Mouse (Mus musculus): Measurements from ENCODE around the gene Ccni.

Gene Ccni

GRCm38 (mm10) chr5:93206109-93207005 is at the start of gene Ccni, which contains the start of gene 2010109A12Rik:
Gene Ccni, minus strand, starts transcription at chr5:93206495.
Gene 2010109A12Rik, plus strand, starts transcription at chr5:93206518.
- peak; percentile 97 for DNase-seq

DNA sequence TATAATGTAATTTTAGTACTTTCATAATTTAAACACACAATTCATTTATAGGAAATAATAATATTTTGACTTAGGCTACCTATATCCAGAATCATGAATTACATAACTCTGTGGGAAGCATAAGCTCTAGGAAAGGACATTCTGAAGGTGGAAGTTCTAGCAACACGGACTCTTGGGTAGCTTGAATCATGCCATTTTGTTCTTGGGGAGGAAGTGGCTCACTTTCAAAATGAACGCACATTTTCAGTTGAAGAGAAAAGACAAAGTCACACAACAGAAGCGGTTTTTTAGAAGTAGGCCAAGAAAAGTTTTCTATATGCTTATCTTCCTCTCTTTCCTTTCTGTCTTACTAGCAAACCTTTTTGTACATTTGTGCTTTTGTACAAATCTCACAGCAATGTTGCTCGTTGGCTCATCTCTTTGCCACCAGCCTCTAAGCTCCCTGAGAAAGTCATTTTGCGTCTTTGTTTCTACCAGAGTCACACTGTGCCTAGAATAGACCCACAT is 49.5 kb upstream of the Ccni start:
- no peak for DNase-seq

GRCm38 (mm10) chr5:93251001-93251760 is 44.9 kb upstream of the Ccni start:
- DNase-seq, result no peak

GRCm38 (mm10) chr5:93249940-93250578 is 43.8 kb upstream of the Ccni start:
- DNase-seq, result no peak

- no peak for DNase-seq
Observed at GRCm38 (mm10) chr5:93245280-93245679, 39.0 kb upstream of the Ccni start.

- DNase-seq, result no peak
Observed at GRCm38 (mm10) chr5:93239590-93240544, 33.6 kb upstream of the Ccni start.

GRCm38 (mm10) chr5:93236541-93236940 is 30.2 kb upstream of the Ccni start:
- DNase-seq, result no peak

GRCm38 (mm10) chr5:93235888-93236287 is 29.6 kb upstream of the Ccni start:
- DNase-seq, result no peak

DNA sequence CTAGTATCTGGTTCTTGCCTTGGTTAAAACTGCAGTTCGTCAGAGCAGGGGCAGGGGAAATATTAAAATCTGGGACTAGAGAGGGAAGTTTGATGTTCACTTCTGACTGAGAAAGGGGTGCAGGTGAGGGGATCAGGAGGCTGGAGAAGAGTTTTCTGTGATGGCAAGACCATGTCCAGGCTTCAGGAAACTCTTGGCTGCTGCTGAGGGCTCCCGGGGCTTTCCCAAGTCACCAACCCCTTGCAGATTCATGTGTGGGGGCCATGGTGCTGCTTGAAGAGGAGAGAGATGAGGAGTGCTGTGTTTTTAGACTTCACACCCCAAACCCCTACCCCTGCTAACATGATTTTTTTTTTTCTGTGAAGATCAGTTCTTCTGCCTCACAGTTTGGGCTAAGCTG is 28.3 kb upstream of the Ccni start:
- DNase-seq, result no peak

- DNase-seq, result no peak
Observed at GRCm38 (mm10) chr5:93234130-93234529, 27.8 kb upstream of the Ccni start.

- no peak for DNase-seq
Observed at GRCm38 (mm10) chr5:93232838-93233237, 26.5 kb upstream of the Ccni start.

- no peak for DNase-seq
Observed at GRCm38 (mm10) chr5:93231721-93232120, 25.4 kb upstream of the Ccni start.

DNA sequence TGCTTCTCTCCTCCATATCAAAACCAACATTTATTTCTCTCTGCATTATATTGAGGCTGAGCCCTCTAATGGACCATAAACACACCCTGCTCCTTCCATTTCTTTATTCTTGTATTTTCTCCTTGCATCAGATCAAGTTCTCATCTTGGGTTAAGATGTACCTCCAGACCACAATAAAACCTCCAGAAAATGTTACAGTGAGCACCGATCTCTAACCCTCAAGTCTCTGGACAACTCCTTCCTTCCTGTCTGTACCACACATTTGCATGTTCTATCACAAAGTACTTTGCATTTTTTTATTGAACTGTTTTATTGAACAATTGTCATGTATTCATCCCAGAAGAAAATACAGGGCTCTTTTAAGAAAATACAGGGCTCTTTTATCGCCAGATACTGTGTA is 23.2 kb upstream of the Ccni start:
- no peak for DNase-seq

GRCm38 (mm10) chr5:93227157-93227556 is 20.9 kb upstream of the Ccni start:
- no peak for DNase-seq

DNA sequence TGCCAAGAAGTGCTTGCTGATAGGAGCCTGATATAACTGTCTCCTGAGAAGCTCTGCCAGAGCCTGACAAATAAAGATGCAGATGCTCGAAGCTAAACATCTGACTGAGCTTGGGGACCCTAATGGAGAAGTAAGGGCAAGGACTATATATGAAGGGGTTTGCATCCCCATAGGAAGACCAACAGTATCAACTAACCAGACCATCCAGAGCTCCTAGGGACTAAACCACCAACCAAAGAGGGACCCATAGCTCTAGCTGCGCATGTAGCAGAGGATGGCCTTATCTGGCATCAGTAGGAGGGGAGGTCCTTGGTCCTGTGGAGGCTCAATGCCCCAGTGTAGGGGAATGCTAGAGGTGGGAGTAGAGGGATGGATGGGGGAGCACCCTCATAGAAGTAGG is 18.3 kb upstream of the Ccni start:
- DNase-seq, result no peak

DNA sequence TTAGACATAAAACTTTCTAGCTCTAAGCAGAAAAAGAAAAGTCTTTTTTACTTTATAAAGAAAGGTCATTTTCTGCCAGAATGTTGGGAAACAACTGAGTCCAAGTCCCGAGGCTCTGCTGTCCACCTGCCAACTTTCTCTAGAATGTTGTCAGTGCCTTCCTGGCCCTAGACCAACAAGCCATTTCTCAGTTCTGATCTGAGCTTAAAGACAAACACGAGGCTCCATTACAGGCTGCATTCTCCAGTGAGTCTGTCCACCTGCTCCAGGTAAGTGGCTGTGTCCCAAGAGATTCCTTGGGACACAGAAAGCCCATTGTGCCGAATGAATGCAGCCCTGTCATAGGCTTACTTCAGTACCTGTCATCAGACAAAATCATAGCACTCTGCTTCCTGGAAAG is 15.4 kb upstream of the Ccni start:
- DNase-seq, result no peak

DNA sequence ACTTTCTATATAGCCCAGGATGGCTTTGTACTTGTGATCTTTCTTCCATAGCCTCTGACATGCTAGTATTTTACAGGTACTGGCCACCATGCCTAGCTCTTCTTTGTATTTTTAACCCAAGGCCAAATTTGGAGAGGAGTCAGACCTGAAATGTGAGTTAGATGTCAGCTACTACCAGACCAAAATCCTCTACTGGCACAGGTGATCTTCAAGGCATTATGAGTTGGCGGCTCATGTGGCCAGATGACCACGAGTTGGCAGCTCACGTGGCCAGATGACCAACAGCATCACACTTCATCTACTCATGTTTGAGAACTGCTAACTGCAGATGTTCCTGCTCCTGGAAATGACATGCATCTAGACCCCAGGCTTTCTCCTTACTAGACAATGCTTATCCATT is 12.1 kb upstream of the Ccni start:
- no peak for DNase-seq

- DNase-seq, result peak; percentile 8
Observed at GRCm38 (mm10) chr5:93207555-93207954, 1.3 kb upstream of the Ccni start.

DNA sequence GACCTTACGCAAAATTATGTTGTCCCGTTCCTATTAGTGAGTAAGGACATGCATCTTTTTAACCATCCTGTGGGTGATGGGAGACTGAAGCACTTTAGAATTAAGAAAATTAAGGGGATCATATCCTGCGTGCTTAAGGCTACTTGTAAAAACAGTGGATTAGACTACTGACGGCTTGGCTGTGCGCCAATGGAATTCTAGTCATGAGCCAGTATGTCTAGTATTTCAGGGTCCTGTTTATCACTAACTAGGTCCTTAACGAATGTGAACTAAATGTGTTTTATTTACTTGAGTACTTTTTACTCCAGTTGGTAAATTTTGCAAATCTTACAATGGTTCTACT is 682 bp upstream of the Ccni start:
- DNase-seq, result no peak

GRCm38 (mm10) chr5:93205371-93206108 is 755 bp downstream of the Ccni start:
- peak; percentile 64 for DNase-seq

GRCm38 (mm10) chr5:93201181-93201580 is 5.1 kb downstream of the Ccni start:
- peak; percentile 13 for DNase-seq
